Mouse (Mus musculus) brain, embryonic 14.5 days (tissue): ENCODE data around the gene Gm10401.

ENCODE experiments used
- CTCF ChIP-seq: fragments of 200-500 bp; IDR thresholded peaks from 2 replicates; pipeline ENCODE4 v1.5.1; 2012; ENCODE audit warnings: inconsistent platforms, mild to moderate bottlenecking, moderate library complexity, borderline replicate concordance; ENCODE audit not compliant: insufficient read depth, insufficient read length; ENCODE audit errors: extremely low read depth
- POLR2A ChIP-seq: fragments of 200-500 bp; IDR thresholded peaks from 2 replicates; pipeline ENCODE4 v1.6.1; 2012; ENCODE audit warnings: mild to moderate bottlenecking, inconsistent platforms, borderline replicate concordance; ENCODE audit not compliant: poor library complexity, insufficient read depth, insufficient read length, severe bottlenecking; ENCODE audit errors: extremely low read depth

GRCm38 (mm10) chr5:115125211-115125871 is 27.2 kb upstream of the Gm10401 start:
- TF ChIP-seq POLR2A (no peak), CTCF (peak; percentile 95)
